Mouse (Mus musculus): ENCODE data around the gene Gm11168. TPM values are rescaled to one million over a fixed set of nuclear protein-coding genes. Genes with fewer than 3 reads are reported as not detected.
A peak's percentile ranks its signal among the peaks of the same experiment; 100 is the strongest.
"Not testable (repeated sequence)": the region's sequence is repeated elsewhere in the genome, so short reads cannot be mapped to it uniquely, and the experiment has no call there.

Gene Gm11168
- polyA plus RNA-seq, 1 experiment from 2014 or later: not detected

- not testable (repeated sequence) for H3K27me3 ChIP-seq (ENCODE audit: insufficient read depth, poor library complexity, severe bottlenecking); H3K4me1 ChIP-seq (replicated peaks); H3K36me3 ChIP-seq; DNase-seq (ENCODE audit: low spot score); H3K27ac ChIP-seq; H3K4me3 ChIP-seq; H3K9me3 ChIP-seq
- WGBS: 63% methylated on average over 9 of the region's 9 CpGs
Measured at GRCm38 (mm10) chr9:3018944-3019343, 15.8 kb downstream of the Gm11168 start.

GRCm38 (mm10) chr9:3019835-3020727 lies 16.9 kb downstream of the Gm11168 start:
- not testable (repeated sequence) for H3K36me3 ChIP-seq; H3K4me3 ChIP-seq; H3K9me3 ChIP-seq; H3K4me1 ChIP-seq (replicated peaks); H3K27ac ChIP-seq; DNase-seq (ENCODE audit: low spot score); H3K27me3 ChIP-seq (ENCODE audit: insufficient read depth, poor library complexity, severe bottlenecking)
- 78% methylated on average over 17 of the region's 19 CpGs for WGBS

GRCm38 (mm10) chr9:3022316-3023008 lies 19.3 kb downstream of the Gm11168 start:
- not testable (repeated sequence) for H3K4me1 ChIP-seq (replicated peaks); H3K27me3 ChIP-seq (ENCODE audit: insufficient read depth, poor library complexity, severe bottlenecking); H3K27ac ChIP-seq; H3K4me3 ChIP-seq; H3K36me3 ChIP-seq; H3K9me3 ChIP-seq
- WGBS: 74% methylated on average over 11 of the region's 13 CpGs
- peak; percentile 35 for DNase-seq (ENCODE audit: low spot score)

- not testable (repeated sequence) for H3K4me1 ChIP-seq (replicated peaks); H3K36me3 ChIP-seq; DNase-seq (ENCODE audit: low spot score); H3K27ac ChIP-seq; H3K27me3 ChIP-seq (ENCODE audit: insufficient read depth, poor library complexity, severe bottlenecking); H3K9me3 ChIP-seq; H3K4me3 ChIP-seq
- WGBS: 74% methylated on average over 12 of the region's 13 CpGs
Measured at GRCm38 (mm10) chr9:3023312-3023984, 20.3 kb downstream of the Gm11168 start, which contains the start of gene Gm10718. Gene Gm10718 (plus strand): TSS chr9:3023547.

- not testable (repeated sequence) for H3K9me3 ChIP-seq; H3K27me3 ChIP-seq (ENCODE audit: insufficient read depth, poor library complexity, severe bottlenecking); H3K4me3 ChIP-seq; H3K36me3 ChIP-seq; DNase-seq (ENCODE audit: low spot score); H3K4me1 ChIP-seq (replicated peaks); H3K27ac ChIP-seq
- 75% methylated on average over 16 of the region's 16 CpGs for WGBS
Measured at GRCm38 (mm10) chr9:3023985-3024648, 21.0 kb downstream of the Gm11168 start.

GRCm38 (mm10) chr9:3024912-3025467 lies 21.8 kb downstream of the Gm11168 start, which contains the start of gene Gm10717:
Gene Gm10717 (plus strand): TSS chr9:3025417.
- 71% methylated on average over 12 of the region's 12 CpGs for WGBS
- not testable (repeated sequence) for H3K4me1 ChIP-seq (replicated peaks); H3K27ac ChIP-seq; H3K4me3 ChIP-seq; DNase-seq (ENCODE audit: low spot score); H3K9me3 ChIP-seq; H3K27me3 ChIP-seq (ENCODE audit: insufficient read depth, poor library complexity, severe bottlenecking); H3K36me3 ChIP-seq

GRCm38 (mm10) chr9:3025653-3026052 lies 22.5 kb downstream of the Gm11168 start:
- WGBS: 73% methylated on average over 5 of the region's 6 CpGs
- not testable (repeated sequence) for DNase-seq (ENCODE audit: low spot score); H3K9me3 ChIP-seq

GRCm38 (mm10) chr9:3026136-3026535 lies 23.0 kb downstream of the Gm11168 start:
- H3K4me1 ChIP-seq (replicated peaks); H3K9me3 ChIP-seq; H3K27me3 ChIP-seq (ENCODE audit: insufficient read depth, poor library complexity, severe bottlenecking); H3K36me3 ChIP-seq; H3K4me3 ChIP-seq; DNase-seq (ENCODE audit: low spot score); H3K27ac ChIP-seq: not testable (repeated sequence)
- WGBS: 78% methylated on average over 5 of the region's 5 CpGs

More at GRCm38 (mm10) chr9:3025653-3026052, 22.5 kb downstream of the Gm11168 start:
- not testable (repeated sequence) for H3K36me3 ChIP-seq; H3K27ac ChIP-seq; H3K4me3 ChIP-seq; H3K27me3 ChIP-seq (ENCODE audit: insufficient read depth, poor library complexity, severe bottlenecking); H3K4me1 ChIP-seq (replicated peaks)

GRCm38 (mm10) chr9:3026741-3027140 lies 23.6 kb downstream of the Gm11168 start:
- H3K27ac ChIP-seq; H3K9me3 ChIP-seq; H3K4me1 ChIP-seq (replicated peaks); DNase-seq (ENCODE audit: low spot score); H3K36me3 ChIP-seq; H3K4me3 ChIP-seq; H3K27me3 ChIP-seq (ENCODE audit: insufficient read depth, poor library complexity, severe bottlenecking): not testable (repeated sequence)
- WGBS: 66% methylated on average over 9 of the region's 9 CpGs

- not testable (repeated sequence) for H3K9me3 ChIP-seq; H3K4me1 ChIP-seq (replicated peaks); H3K27ac ChIP-seq; H3K36me3 ChIP-seq; H3K4me3 ChIP-seq; H3K27me3 ChIP-seq (ENCODE audit: insufficient read depth, poor library complexity, severe bottlenecking)
- peak; percentile 81 for DNase-seq (ENCODE audit: low spot score)
- 70% methylated on average over 9 of the region's 9 CpGs for WGBS
Measured at GRCm38 (mm10) chr9:3027200-3027599, 24.1 kb downstream of the Gm11168 start.

- WGBS: 64% methylated on average over 14 of the region's 16 CpGs
- not testable (repeated sequence) for H3K36me3 ChIP-seq; H3K27ac ChIP-seq; H3K4me3 ChIP-seq; DNase-seq (ENCODE audit: low spot score); H3K9me3 ChIP-seq; H3K4me1 ChIP-seq (replicated peaks); H3K27me3 ChIP-seq (ENCODE audit: insufficient read depth, poor library complexity, severe bottlenecking)
Measured at GRCm38 (mm10) chr9:3029276-3030000, 26.3 kb downstream of the Gm11168 start.
